Mouse (Mus musculus): ENCODE results near the gene Psg22.

GRCm38 (mm10) chr7:18679772-18680171 is 38.1 kb upstream of the Psg22 start:
- TF ChIP-seq CTCF (conservative IDR thresholded peaks at IDR 0.05 in 1 of 2, IDR thresholded peaks at IDR 0.05 in 1 of 2; ENCODE audit: low read depth in 2 of 2, low read length in 2 of 2) (peak; percentile 56 to 78), SIN3A (IDR thresholded peaks at IDR 0.05; ENCODE audit: low read length) (no peak), TBP (conservative IDR thresholded peaks at IDR 0.05; ENCODE audit: low read depth, low read length) (no peak), TCF12 (IDR thresholded peaks at IDR 0.05; ENCODE audit: low read depth, low read length) (no peak), MXI1 (IDR thresholded peaks at IDR 0.05; ENCODE audit: low read depth, low read length) (no peak), MAFK (IDR thresholded peaks at IDR 0.05; ENCODE audit: insufficient replicate concordance, low read length) (no peak), ZMIZ1 (IDR thresholded peaks at IDR 0.05; ENCODE audit: low read depth, low read length) (no peak), MAX (IDR thresholded peaks at IDR 0.05; ENCODE audit: low read length) (no peak), GABPA (IDR thresholded peaks at IDR 0.05; ENCODE audit: insufficient replicate concordance, low read depth, low read length) (no peak), NELFE (IDR thresholded peaks at IDR 0.05; ENCODE audit: low read depth, low read length) (no peak)
